Mouse (Mus musculus) ovary, postnatal 36 days (tissue): ENCODE data around the gene Lsamp.

Source experiments
- DNase-seq: peaks from one replicate; pipeline ENCODE4 v3.0.0; 2022; ENCODE audit warnings: low spot score, mixed read lengths

The Lsamp gene

DNA sequence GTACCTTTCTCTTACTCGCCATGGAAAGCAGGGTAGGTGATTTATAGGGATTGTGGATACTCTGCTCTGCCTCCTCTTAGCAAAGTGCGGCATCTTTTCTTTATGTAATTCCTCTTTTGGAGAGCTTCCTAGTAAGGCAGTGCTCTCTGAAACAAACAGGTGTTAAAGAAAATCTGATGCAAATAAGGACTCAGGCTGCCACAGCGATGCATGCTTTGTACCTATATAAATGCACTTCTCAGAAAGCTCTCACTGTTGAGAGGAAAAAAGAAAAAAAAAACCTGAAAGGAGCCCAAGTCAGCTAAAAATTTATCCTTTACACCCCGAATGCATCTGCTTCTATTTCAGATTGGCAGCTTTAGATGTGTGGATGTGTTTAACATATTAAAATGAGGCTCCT, 2095.4 kb downstream of the Lsamp start:
- no peak for DNase-seq

GRCm38 (mm10) chr16:42081611-42082010, 2097.4 kb downstream of the Lsamp start:
- DNase-seq: no peak

- no peak for DNase-seq
Observed at GRCm38 (mm10) chr16:42097510-42097909, 2113.3 kb downstream of the Lsamp start.

DNA sequence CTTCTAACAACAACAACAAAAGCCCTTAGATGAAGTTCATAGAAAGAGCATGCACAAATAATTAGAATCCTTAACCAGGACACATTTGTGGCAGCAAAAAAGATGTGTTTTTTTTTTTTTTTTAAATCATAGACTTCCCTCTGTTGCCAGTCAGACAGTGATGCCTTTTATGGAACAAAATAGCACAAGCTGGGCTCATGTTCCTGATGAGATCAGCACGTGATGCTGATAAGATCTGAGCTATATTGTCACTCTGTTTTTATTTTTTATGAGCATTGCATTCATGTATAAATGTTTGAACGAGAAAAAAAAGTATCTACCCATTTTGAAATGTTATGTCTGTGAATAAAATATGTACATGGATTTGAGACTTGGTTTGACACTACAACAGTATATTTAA, 2118.0 kb downstream of the Lsamp start:
- no peak for DNase-seq

GRCm38 (mm10) chr16:42102635-42103034, 2118.5 kb downstream of the Lsamp start:
- DNase-seq: no peak

- no peak for DNase-seq
Observed at GRCm38 (mm10) chr16:42112251-42112650, 2128.1 kb downstream of the Lsamp start.

DNA sequence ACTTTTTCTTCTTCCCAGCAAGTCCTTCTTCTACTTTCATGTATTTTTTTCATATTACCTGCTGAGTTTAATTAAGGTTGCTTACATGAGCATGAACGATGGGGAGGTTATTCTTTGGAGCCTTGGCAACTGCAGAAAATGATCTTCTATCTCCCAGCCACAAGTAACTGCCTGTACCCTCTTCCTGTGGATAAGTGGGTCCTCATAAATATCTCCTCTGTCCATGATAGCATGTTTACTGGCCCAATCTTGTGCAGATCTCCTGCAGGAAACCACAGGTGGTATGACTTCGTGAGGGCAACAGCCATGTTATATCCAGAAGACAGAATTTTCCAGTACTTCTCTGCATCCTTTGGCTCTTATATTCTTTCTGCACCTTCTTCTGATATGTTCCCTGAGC, 2129.1 kb downstream of the Lsamp start:
- no peak for DNase-seq

GRCm38 (mm10) chr16:42121788-42122187, 2137.6 kb downstream of the Lsamp start:
- no peak for DNase-seq

DNA sequence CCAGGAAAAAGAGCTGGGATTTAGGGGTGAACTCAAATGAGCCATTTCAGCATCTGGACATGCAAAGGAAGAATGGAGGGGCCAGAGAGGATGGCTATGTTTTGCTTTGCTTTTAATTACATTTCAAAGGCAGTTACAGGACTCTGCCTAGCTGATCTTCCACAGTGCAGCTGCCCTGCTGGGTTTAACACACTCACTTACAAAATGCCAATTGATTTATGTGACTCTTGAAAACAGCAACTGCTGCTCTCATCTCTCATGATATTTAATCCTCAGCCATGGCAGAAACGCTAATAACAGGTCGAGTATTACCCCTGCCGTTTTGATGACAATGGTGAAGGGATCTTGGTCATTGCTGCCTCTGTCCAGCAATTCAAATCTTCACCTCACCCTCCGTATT, 2139.7 kb downstream of the Lsamp start:
- DNase-seq: no peak

- no peak for DNase-seq
Observed at GRCm38 (mm10) chr16:42126061-42126460, 2141.9 kb downstream of the Lsamp start.

DNA sequence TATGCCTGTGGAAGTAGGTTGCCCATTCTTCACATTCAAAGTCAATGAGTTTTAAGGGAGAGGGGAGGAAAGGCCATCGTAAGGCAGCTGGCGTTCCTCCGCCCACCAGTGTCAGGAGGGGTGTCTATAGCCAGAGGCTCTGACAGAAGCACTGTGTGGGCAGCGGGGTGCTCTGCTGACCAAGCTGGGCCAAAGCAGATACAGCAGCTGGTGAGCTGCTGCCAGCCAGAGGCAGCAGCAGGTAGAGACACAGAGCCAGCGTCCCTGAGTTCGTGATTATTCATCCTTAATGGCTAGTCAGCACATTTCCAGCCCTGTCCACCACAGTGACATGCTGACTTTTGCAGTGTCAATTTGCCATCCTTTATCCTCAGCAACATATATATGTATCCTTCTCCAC, 2163.0 kb downstream of the Lsamp start:
- DNase-seq: peak; percentile 6

DNA sequence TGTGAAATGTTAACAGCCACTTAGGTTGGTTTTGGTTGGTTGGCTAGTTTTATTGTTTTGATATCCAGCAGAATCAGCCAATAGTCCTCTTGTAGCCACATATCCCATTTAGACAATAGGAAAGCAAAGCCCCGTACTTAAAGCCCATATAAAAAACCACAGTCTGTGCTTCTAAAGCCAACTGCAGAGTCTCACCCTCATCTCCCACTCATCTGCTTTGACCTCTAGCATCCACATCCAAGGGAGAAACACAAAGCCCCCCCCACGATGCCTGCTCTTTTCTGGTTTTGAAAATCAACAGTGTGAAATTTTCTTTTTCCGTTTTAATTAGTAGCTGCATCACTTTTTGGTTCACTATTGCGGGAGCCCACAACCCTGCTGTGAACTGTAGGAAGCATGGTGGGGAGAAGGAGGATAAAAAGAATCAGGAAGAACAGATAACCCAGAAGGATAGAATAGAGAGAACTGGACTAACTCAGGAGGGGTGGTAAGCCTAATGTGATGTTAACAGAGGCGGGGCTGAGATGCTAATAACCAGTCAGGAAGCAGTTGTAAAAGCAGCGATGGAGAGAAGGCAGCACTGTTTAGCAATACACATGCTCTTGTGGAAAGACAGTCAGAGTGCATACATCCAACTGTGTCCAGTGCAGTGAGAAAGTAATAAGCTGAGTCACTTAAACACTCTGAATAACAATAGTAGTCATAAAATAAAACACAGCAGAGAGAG, 2165.2 kb downstream of the Lsamp start:
- DNase-seq: no peak

GRCm38 (mm10) chr16:42152640-42153039, 2168.5 kb downstream of the Lsamp start:
- DNase-seq: no peak

DNA sequence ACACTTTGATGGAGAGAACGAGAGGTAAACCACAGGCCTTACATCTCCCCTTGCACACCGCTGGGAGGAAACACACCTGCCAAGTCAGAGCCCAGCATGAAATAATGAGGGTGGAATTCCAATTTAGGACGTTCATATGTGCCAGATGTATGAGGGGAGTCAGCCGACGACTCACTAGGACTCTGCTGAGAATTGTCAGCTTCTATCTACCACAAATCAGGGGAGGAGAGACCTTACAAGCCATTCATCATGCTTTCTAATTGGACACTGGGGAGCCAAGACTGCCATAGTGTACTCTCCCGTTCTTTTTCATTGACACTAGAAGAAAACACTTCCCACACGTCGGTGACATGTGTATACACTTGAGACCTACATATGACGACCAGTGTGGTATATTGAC, 2173.7 kb downstream of the Lsamp start:
- no peak for DNase-seq

GRCm38 (mm10) chr16:42164941-42165340, 2180.8 kb downstream of the Lsamp start:
- DNase-seq: peak; percentile 40

DNA sequence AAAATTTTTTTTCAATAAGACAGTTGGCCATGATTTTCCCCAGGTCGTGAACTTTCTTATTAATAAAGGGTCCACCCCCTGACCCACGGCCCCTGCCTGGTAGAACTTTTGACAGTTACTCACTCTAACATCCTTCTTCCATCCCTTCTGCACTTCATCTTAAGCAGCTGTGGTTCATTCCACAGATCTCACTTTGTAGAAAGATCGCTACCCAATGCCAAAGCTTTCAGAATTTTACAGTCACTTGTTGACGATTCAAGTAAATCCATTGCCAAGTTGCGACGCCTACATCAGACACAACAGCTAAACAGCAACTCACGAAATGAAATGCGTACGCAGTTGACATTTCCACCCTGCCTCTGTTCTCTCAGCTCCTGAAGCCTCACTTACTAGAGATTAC, 2184.1 kb downstream of the Lsamp start:
- no peak for DNase-seq

GRCm38 (mm10) chr16:42169447-42170140, 2185.4 kb downstream of the Lsamp start:
- DNase-seq: peak; percentile 71

GRCm38 (mm10) chr16:42172476-42172875, 2188.3 kb downstream of the Lsamp start:
- DNase-seq: peak; percentile 55

- DNase-seq: no peak
Observed at GRCm38 (mm10) chr16:42178866-42179265, 2194.7 kb downstream of the Lsamp start.

- no peak for DNase-seq
Observed at GRCm38 (mm10) chr16:42180025-42180424, 2195.9 kb downstream of the Lsamp start.

GRCm38 (mm10) chr16:42180473-42180872, 2196.3 kb downstream of the Lsamp start:
- no peak for DNase-seq

GRCm38 (mm10) chr16:42189431-42190081, 2205.4 kb downstream of the Lsamp start:
- DNase-seq: no peak
